Mouse (Mus musculus): ENCODE measurements around the gene Ccdc69. TPM values are rescaled to one million over a fixed set of nuclear protein-coding genes. Genes with fewer than 3 reads are reported as not detected.

Ccdc69 gene
- polyA plus RNA-seq, 1 experiment from 2014 or later: 1.2 TPM

GRCm38 (mm10) chr11:55004970-55005502 lies 72.9 kb downstream of the Ccdc69 start:
- Histone ChIP-seq H3K27ac (ENCODE audit: low read depth, low read length) (no peak overlapping the region), H3K9me3 (ENCODE audit: control insufficient read depth, low read length) (no peaks in the 10 kb centered on the region), H3K9ac (ENCODE audit: low read depth, low read length) (no peak overlapping the region), H3K4me3 (ENCODE audit: low read depth, low read length) (no peak overlapping the region), H3K4me2 (no peak overlapping the region), H3K36me3 (ENCODE audit: control insufficient read depth, insufficient read depth, low read length) (peaks cover 32% of the 10 kb centered on the region), H3K4me1 (replicated peaks; ENCODE audit: control insufficient read depth, insufficient read depth, low read length) (no peaks in the 10 kb centered on the region), H3K27me3 (replicated peaks; ENCODE audit: control insufficient read depth, insufficient read depth, low read length) (no peaks in the 10 kb centered on the region)
- WGBS: 78% methylated on average over 7 of the region's 7 CpGs
- DNase-seq (ENCODE audit: low spot score): no peak
- no peak for ATAC-seq (replicated peaks; ENCODE audit: low FRiP score)

Other genes starting within 250 kb of the Ccdc69 start
- 9.4 and 11.3 TPM in 2 replicates for gene Lyrm7, start 217.2 kb downstream of the Ccdc69 start, polyA plus RNA-seq (2014; fragmentation: Nextera tagmentation; extraction: Ambion mirVana)
- gene Hint1, start 211.7 kb downstream of the Ccdc69 start, polyA plus RNA-seq (2014; fragmentation: Nextera tagmentation; extraction: Ambion mirVana): 587 and 600 TPM in 2 replicates
- gene Gpx3, start 175.7 kb downstream of the Ccdc69 start, polyA plus RNA-seq (2014; fragmentation: Nextera tagmentation; extraction: Ambion mirVana): 84.0 and 89.6 TPM in 2 replicates
- 11.4 and 12.1 TPM in 2 replicates for gene Tnip1, start 115.2 kb downstream of the Ccdc69 start, polyA plus RNA-seq (2014; fragmentation: Nextera tagmentation; extraction: Ambion mirVana)
- gene Anxa6, start 44.7 kb downstream of the Ccdc69 start, polyA plus RNA-seq (2014; fragmentation: Nextera tagmentation; extraction: Ambion mirVana): 78.5 and 86.6 TPM in 2 replicates
- 13.9 and 15.9 TPM in 2 replicates for gene Gm2a, start 20.0 kb upstream of the Ccdc69 start, polyA plus RNA-seq (2014; fragmentation: Nextera tagmentation; extraction: Ambion mirVana)
- gene Slc36a3, start 73.6 kb upstream of the Ccdc69 start, polyA plus RNA-seq (2014; fragmentation: Nextera tagmentation; extraction: Ambion mirVana): not detected in 2 replicates
- gene Slc36a2, start 106.9 kb upstream of the Ccdc69 start, polyA plus RNA-seq (2014; fragmentation: Nextera tagmentation; extraction: Ambion mirVana): 5.5 and 5.8 TPM in 2 replicates
- 2.0 and 2.9 TPM in 2 replicates for gene Slc36a1, start 126.2 kb upstream of the Ccdc69 start, polyA plus RNA-seq (2014; fragmentation: Nextera tagmentation; extraction: Ambion mirVana)

Measured in liver, embryonic 11.5 days (tissue).